Mouse (Mus musculus) erythroblast, embryonic 14.5 days (primary cell): ENCODE measurements around the gene Phactr3. TPM values are rescaled to one million over a fixed set of nuclear protein-coding genes. Genes with fewer than 3 reads are reported as not detected.

Experiments used
- H3K27me3 ChIP-seq: 2 replicates; pipeline ENCODE4 v1.6.1; 2012; ENCODE audit warnings: inconsistent platforms; ENCODE audit not compliant: control insufficient read depth
- H3K36me3 ChIP-seq: 2 replicates; pipeline ENCODE4 v1.6.1; 2012; ENCODE audit warnings: mild to moderate bottlenecking, inconsistent platforms; ENCODE audit not compliant: control insufficient read depth
- H3K4me1 ChIP-seq: 2 replicates; pipeline ENCODE4 v1.6.1; 2012; ENCODE audit warnings: inconsistent platforms; ENCODE audit not compliant: control insufficient read depth
- H3K4me3 ChIP-seq: replicated peaks from 2 replicates; pipeline ENCODE3; 2012; ENCODE audit warnings: moderate library complexity, mild to moderate bottlenecking, inconsistent platforms
- H3K9me3 ChIP-seq: 2 replicates; pipeline ENCODE4 v1.6.1; 2012; ENCODE audit warnings: low read length, inconsistent platforms, mixed read lengths; ENCODE audit not compliant: control insufficient read depth
- GATA1 ChIP-seq: IDR thresholded peaks from 2 replicates; pipeline ENCODE4 v1.6.1; 2012; ENCODE audit warnings: low read length, inconsistent platforms, mixed read lengths
- TAL1 ChIP-seq: IDR thresholded peaks from 3 replicates; pipeline ENCODE4 v1.6.1; 2012; ENCODE audit warnings: low read length, inconsistent platforms, mixed read lengths
- polyA plus RNA-seq: library from polyadenylated mRNA; stranded (reverse); fragments of >175 nt; gene quantifications from 2 replicates; pipeline ENCODE4 v1.2.3, GENCODE M21; 2012

Phactr3 gene
- polyA plus RNA-seq, 1 experiment = not detected

DNA sequence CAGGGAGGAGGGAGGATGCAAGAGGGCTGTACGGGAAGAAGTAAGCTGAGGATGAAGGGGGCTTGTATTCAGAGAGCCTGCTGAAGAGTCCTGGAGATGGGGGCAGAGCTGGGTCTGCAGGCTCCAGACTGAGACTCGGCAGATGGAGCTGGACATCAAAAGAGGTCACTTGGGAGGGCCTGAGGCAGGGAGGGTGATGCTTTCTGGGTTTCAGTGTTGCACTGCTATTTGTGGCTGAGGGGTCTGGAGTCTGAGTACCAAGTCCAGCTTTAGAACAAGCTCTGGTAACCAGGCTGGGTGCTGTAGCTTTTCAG, 2.6 kb downstream of the Phactr3 start:
- Histone ChIP-seq H3K27me3 (peaks cover 23% of the 10 kb centered on the region), H3K36me3 (no peaks in the 10 kb centered on the region), H3K4me3 (no peak overlapping the region), H3K9me3 (no peaks in the 10 kb centered on the region), H3K4me1 (no peaks in the 10 kb centered on the region)
- no peak for TF ChIP-seq GATA1
- no peak for TF ChIP-seq TAL1

DNA sequence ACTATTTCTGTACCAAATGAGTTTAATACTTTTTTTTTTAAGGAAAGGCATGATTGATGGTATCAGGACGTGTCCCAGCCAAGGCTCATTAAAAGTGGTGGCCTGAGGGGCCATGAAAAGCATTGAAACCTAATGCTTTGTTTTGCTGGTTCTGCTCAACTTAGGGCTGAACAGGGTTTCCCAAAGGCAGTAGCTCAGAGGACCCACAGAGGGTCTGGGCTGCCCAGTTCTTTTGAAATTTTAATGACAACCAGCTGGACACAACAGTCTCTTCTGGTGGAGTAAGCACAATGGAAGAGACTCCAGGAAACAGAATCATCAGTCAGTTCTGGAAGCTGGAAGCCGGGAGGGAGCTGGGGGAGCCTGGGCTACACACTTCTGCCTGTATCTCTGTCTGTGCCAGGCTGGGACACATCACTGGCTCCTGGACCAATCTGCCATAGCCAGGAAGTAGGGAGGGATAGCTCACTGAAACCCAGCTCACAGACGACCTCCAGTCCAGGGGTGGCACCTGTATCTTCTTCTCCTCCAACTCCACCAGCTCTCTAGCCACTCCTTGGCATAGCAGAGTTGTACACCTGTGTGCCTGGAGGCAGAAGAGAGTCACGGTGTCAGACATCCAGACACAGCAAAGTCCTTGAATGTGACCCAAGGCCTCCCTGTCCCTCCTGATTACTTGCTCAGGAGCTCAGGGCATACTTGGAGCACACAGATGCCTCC, 3.3 kb downstream of the Phactr3 start:
- TF ChIP-seq GATA1 (no peak), TAL1 (no peak)
- Histone ChIP-seq H3K27me3 (peaks cover 23% of the 10 kb centered on the region), H3K4me1 (no peaks in the 10 kb centered on the region), H3K4me3 (no peak overlapping the region), H3K9me3 (no peaks in the 10 kb centered on the region), H3K36me3 (no peaks in the 10 kb centered on the region)

DNA sequence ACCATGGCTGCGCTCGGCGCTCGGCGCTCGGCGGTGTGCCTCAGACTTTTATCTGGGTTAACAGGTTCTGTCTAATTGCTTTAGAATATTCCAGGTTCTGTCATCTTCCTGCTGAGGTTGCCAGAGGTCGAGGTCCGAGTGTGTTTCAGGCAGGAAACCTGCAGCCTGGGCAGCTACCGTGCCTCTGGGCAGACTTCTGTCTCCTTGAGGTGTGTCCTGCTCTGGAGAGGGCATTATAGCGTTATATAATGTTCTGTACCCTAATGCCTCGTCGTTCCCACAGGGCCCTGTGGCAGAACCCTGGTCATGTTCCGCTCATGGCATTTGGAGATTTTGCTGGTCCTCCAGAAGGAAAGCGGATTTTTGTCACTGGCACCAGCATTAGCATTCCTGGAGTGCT, 4.7 kb downstream of the Phactr3 start:
- Histone ChIP-seq H3K4me1 (no peaks in the 10 kb centered on the region), H3K27me3 (peaks cover 18% of the 10 kb centered on the region), H3K9me3 (no peaks in the 10 kb centered on the region), H3K4me3 (no peak overlapping the region), H3K36me3 (no peaks in the 10 kb centered on the region)
- TF ChIP-seq GATA1 (no peak), TAL1 (no peak)

DNA sequence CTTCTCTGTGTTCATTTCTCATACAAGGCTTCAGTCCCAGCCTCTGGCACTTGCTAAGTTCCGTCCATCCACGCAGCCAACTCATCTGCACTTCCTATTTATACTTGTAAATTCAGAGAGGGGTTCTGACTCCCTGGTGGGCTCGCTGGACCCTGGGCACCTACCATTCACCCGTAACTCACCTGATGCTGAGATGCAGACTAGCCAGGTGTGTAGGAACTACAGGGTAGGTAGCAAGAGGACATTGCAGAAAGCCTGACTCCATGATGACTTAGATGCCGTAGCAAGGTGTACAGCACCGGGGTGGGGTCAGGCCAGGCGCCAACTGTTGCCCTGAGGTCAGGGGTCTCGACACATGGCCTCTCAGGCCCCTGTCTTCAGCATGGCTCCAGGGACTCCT, 6.7 kb downstream of the Phactr3 start:
- Histone ChIP-seq H3K27me3 (no peaks in the 10 kb centered on the region; the same call in 1 of the 2 replicates), H3K36me3 (no peaks in the 10 kb centered on the region), H3K9me3 (no peaks in the 10 kb centered on the region), H3K4me3 (no peak overlapping the region), H3K4me1 (no peaks in the 10 kb centered on the region)
- TF ChIP-seq GATA1 = no peak
- no peak for TF ChIP-seq TAL1

DNA sequence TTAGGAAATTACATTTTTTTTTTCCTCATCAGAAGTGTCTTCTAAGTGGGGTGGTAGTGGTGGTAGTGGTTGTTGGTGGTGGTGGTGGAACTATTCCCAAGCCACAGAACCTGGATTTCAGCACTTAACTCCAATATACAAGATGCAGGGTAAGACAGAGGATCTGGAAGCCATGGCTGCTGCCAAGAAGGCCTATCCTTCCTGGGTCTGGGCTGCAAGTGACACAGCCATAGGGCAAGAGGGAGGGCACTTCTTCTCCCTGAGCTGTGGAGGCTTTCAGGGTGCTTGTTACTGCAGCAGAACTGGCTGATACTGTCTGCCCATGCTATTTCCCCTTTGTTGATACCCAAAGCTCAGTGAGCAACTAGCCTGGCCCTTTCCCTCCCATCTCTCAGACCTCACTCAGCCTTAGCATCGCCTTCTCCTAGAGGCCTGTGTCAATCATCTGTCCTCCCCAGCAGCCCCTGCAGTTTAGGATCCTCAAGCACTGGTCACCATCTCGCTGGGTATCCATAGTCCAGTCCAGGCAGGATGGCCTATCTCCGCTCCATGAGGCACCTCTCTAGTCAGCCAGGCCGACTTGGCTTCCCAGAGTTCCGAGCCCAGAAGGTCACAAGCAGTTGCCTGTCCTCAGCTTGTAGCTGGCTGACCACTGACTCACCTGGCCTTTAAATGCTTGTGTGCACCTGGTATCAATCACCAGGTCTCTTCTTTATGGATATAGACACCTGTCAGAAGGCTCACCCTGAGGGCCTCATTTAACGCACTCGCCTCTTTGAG, 7.5 kb downstream of the Phactr3 start:
- no peaks in the 10 kb centered on the region for H3K9me3 ChIP-seq

DNA sequence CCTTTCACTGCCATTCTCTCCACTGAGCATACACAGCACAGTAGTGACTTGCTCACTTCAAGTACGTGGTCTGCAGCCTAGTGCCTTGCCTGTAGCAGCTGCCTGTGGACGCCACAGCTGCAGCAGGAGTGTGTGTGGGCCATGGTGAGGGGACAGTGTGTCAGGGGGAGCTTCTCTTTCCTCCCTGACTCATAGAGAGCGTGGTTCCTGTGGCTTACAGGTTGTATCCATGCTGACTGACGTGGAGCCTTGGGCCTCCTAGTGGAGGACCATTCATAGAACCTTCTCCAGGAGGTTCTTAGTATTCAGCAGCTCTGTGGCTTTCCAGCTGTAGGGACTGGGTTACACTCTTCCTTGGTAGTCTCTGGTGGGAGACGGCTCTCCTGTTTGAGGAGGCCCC, 9.8 kb downstream of the Phactr3 start:
- Histone ChIP-seq H3K27me3 (no peaks in the 10 kb centered on the region), H3K36me3 (no peaks in the 10 kb centered on the region), H3K9me3 (no peaks in the 10 kb centered on the region; the same call in 1 of the 2 replicates), H3K4me3 (no peak overlapping the region), H3K4me1 (no peaks in the 10 kb centered on the region)
- TF ChIP-seq TAL1 (no peak), GATA1 (no peak)

More for the DNA sequence above, 7.5 kb downstream of the Phactr3 start:
- Histone ChIP-seq H3K27me3 (no peaks in the 10 kb centered on the region), H3K4me3 (no peak overlapping the region), H3K36me3 (no peaks in the 10 kb centered on the region), H3K4me1 (no peaks in the 10 kb centered on the region)
- TF ChIP-seq TAL1 (no peak), GATA1 (no peak)

DNA sequence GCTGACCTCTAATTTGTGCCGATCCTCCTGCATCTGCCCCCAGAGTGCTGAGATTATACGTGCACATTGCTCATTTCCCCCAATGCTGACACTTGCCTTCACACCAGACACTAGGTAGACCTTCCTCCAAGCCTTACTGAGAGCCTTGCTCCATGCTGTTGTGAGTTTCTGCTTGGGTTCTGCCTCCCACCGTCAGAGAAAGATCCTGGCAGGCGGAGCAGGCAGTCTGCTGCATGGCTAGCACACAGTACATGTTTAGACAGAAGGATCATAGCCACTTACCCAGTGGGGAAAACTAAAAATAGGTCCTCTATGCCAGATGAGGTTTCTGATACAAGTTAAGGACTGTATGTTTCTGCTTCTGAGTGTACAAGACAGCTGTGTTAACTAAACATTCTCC, 10.4 kb downstream of the Phactr3 start:
- TF ChIP-seq TAL1 = no peak
- no peak for TF ChIP-seq GATA1
- Histone ChIP-seq H3K9me3 (no peaks in the 10 kb centered on the region; the same call in 1 of the 2 replicates), H3K4me3 (no peak overlapping the region), H3K4me1 (no peaks in the 10 kb centered on the region), H3K36me3 (no peaks in the 10 kb centered on the region), H3K27me3 (no peaks in the 10 kb centered on the region)

DNA sequence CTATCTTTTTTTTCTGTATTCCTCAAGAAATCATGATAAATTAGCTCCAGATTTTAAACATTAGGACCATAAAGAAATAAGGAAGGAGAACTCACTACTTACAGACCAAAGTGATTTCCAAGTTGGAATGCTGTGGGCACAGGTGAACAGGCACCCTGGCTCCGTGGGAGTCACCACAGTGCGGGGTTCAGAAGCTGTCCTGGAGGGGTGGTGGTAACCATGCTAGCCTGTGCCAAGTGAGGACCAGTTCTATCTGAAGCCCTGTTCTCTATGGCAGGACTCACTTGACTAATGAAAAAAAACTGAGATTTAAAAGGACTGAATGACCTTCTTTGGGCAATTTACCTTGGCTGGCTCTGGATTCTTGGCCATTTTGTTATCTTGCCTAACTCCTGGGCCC, 10.9 kb downstream of the Phactr3 start:
- H3K4me3 ChIP-seq = no peak overlapping the region
- H3K27me3 ChIP-seq = no peaks in the 10 kb centered on the region
- no peak for TF ChIP-seq TAL1
- no peak for TF ChIP-seq GATA1
- no peaks in the 10 kb centered on the region for H3K4me1 ChIP-seq
- H3K9me3 ChIP-seq = no peaks in the 10 kb centered on the region; the same call in 1 of the 2 replicates
- no peaks in the 10 kb centered on the region for H3K36me3 ChIP-seq

DNA sequence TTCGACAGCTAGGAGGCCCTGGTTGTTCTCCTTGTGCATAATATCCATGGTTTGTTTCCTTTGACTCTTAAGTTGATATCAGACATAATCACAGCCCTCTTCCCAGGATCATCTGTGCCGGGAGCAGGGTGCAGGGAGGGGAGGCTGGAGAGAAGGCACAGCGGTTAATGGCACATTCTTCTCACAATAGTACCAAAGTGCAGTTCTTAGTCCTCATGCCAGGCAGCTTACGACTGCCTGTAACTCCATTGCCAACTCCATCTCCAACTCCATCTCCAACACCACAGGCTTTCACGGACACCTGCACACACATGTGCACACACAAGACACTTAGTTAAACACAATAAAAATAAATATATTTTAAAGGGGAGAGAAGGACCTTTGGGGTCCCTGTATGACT, 11.8 kb downstream of the Phactr3 start:
- Histone ChIP-seq H3K4me3 (no peak overlapping the region), H3K27me3 (no peaks in the 10 kb centered on the region), H3K36me3 (no peaks in the 10 kb centered on the region), H3K9me3 (no peaks in the 10 kb centered on the region; the same call in 1 of the 2 replicates), H3K4me1 (no peaks in the 10 kb centered on the region)
- TF ChIP-seq GATA1 (no peak), TAL1 (no peak)

DNA sequence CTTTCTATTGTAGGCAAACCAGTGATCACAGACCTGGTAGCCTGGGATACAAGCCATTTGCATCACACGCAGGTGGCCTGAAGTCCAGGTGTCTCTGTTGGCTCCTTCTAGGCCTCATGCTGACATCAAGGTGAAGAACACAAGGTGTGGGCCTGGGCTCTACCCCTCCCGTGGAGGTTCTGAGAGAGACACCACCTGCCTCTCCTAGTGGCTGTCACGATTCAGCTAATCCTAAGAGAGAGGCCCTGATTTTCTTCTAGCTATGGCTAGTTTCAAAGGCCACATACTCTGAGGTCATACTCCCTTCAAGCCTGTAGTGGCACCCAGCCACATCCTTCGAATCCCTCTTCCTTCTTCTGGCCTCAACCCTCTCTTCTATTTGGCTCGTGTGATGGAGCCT, 12.2 kb downstream of the Phactr3 start:
- Histone ChIP-seq H3K9me3 (no peaks in the 10 kb centered on the region; the same call in 1 of the 2 replicates), H3K4me3 (no peak overlapping the region), H3K4me1 (no peaks in the 10 kb centered on the region), H3K36me3 (no peaks in the 10 kb centered on the region), H3K27me3 (no peaks in the 10 kb centered on the region)
- TF ChIP-seq TAL1 (no peak), GATA1 (no peak)
